Comparison of ENCODE assay signal across 9 mouse cellular contexts in the genomic region with DNA sequence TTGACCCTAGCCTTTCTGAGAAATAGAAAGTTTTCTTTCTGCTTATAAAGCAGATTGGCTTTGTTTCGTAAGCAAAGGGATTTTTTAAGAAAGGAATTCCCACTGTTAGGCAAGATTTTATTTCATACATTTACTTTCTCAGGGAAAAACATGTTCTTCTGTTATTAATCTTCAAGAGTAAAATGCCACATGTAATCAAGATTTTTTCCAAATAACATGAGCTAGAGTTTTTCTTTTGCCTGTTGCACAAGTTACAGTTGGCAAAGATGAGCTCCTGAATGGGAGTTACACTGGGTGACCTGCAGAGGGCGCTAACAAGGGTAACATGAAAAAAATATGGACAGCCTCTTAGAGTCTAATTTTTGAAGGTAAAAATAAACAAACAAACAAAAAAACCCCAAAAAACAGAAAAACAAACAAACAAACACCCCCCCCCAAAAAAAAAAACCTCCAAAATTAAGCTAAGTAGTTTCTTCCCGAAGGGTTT.
A peak's percentile ranks its signal among the peaks of the same experiment; 100 is the strongest.
DNase-seq lines count a peak whose midpoint lies in the region; ATAC-seq and TF ChIP-seq lines count a peak whose summit lies in the region.
"Had no signal": no experiment of that assay in that cellular context is flagged by ENCODE, and none has a peak within 500 bp of the region (broad histone marks: within the 10 kb centered on the region; RNA-seq: fewer than 3 reads in every experiment).

No protein-coding gene starts in this region.

- no peaks in the 10 kb centered on the region for H3K9me3 ChIP-seq in embryonic facial prominence, embryonic 12.5 days
- H3K9me3 ChIP-seq in stomach, postnatal 0 days (ENCODE audit: control insufficient read depth, low read length): no peaks in the 10 kb centered on the region
- H3K9me3 ChIP-seq: neural tube, embryonic 13.5 days had no signal

- no peaks in the 10 kb centered on the region for H3K36me3 ChIP-seq in embryonic facial prominence, embryonic 12.5 days
- no peaks in the 10 kb centered on the region for H3K36me3 ChIP-seq in stomach, postnatal 0 days (ENCODE audit: control insufficient read depth, insufficient read depth, low read length)
- H3K36me3 ChIP-seq: neural tube, embryonic 13.5 days had no signal

- H3K27ac ChIP-seq in embryonic facial prominence, embryonic 12.5 days: peak overlapping the region; percentile 86
- no peak overlapping the region for H3K27ac ChIP-seq in stomach, postnatal 0 days (replicated peaks)
- H3K27ac ChIP-seq: neural tube, embryonic 13.5 days had no signal

- peaks cover 38% of the 10 kb centered on the region for H3K4me1 ChIP-seq in embryonic facial prominence, embryonic 12.5 days
- no peaks in the 10 kb centered on the region for H3K4me1 ChIP-seq in stomach, postnatal 0 days (replicated peaks; ENCODE audit: control insufficient read depth, insufficient read depth)
- H3K4me1 ChIP-seq: neural tube, embryonic 13.5 days had no signal

- no peak overlapping the region for H3K9ac ChIP-seq in embryonic facial prominence, embryonic 12.5 days
- H3K9ac ChIP-seq in stomach, postnatal 0 days (ENCODE audit: low read length): no peak overlapping the region
- H3K9ac ChIP-seq: neural tube, embryonic 13.5 days had no signal

- TF ChIP-seq EP300 in stomach, postnatal 0 days (optimal IDR thresholded peaks at IDR 0.05): no peak

- H3K4me2 ChIP-seq in embryonic facial prominence, embryonic 12.5 days (replicated peaks): no peak overlapping the region
- no peak overlapping the region for H3K4me2 ChIP-seq in stomach, postnatal 0 days (replicated peaks; ENCODE audit: low read depth)
- H3K4me2 ChIP-seq: neural tube, embryonic 13.5 days had no signal

- H3K27me3 ChIP-seq in embryonic facial prominence, embryonic 12.5 days: no peaks in the 10 kb centered on the region
- H3K27me3 ChIP-seq in stomach, postnatal 0 days (ENCODE audit: control insufficient read depth, insufficient read depth, low read length): no peaks in the 10 kb centered on the region
- H3K27me3 ChIP-seq: neural tube, embryonic 13.5 days had no signal

- peak; percentile 43 to 75 for DNase-seq in heart, adult 18-20 months
- no peak for DNase-seq in heart, postnatal 25 days (ENCODE audit: low spot score)
- peak; percentile 33 for DNase-seq in urinary bladder, postnatal 14 days (ENCODE audit: low spot score)
- DNase-seq in urinary bladder, postnatal 10 days (ENCODE audit: low spot score): no peak
- DNase-seq in stomach, postnatal 0 days (ENCODE audit: low spot score): peak; percentile 33
- DNase-seq in ovary, postnatal 14 days (ENCODE audit: low spot score): no peak
- DNase-seq in urinary bladder, adult 2 months (ENCODE audit: low spot score): no peak

- no peak for ATAC-seq in embryonic facial prominence, embryonic 12.5 days (ENCODE audit: insufficient number of reproducible peaks, insufficient read depth, low FRiP score, low TSS enrichment)
- no peak for ATAC-seq in stomach, postnatal 0 days (ENCODE audit: low FRiP score, low TSS enrichment)

- no peak overlapping the region for H3K4me3 ChIP-seq in embryonic facial prominence, embryonic 12.5 days
- H3K4me3 ChIP-seq in stomach, postnatal 0 days (ENCODE audit: low read depth, low read length): no peak overlapping the region
- H3K4me3 ChIP-seq: neural tube, embryonic 13.5 days had no signal

- intact Hi-C loops in heart, postnatal 25 days (cut with DNase I): loop anchor here (10.0 kb wide), 1 partner anchor 536 kb away; a partner anchor contains a TSS

- peak; percentile 72 for TF ChIP-seq CTCF in stomach, postnatal 0 days (IDR thresholded peaks at IDR 0.05; ENCODE audit: low read depth)

- WGBS in embryonic facial prominence, embryonic 12.5 days: 60% methylated on average over 3 of the region's 3 CpGs
- 60% methylated on average over 3 of the region's 3 CpGs for WGBS in stomach, postnatal 0 days

Comparison
In these comparisons a context has a peak if more than half of its experiments do, and no peak if none do; other contexts are left out.
1. DNase-seq: peak in heart, adult 18-20 months (2 of 2), urinary bladder, postnatal 14 days (single experiment) and stomach, postnatal 0 days (single experiment); none in heart, postnatal 25 days (single experiment), urinary bladder, postnatal 10 days (single experiment), ovary, postnatal 14 days (single experiment) and urinary bladder, adult 2 months (single experiment).